Mouse (Mus musculus): ENCODE measurements around the gene Gm11111. TPM values are rescaled to one million over a fixed set of nuclear protein-coding genes. Genes with fewer than 3 reads are reported as not detected.
"Not testable (repeated sequence)": the region's sequence is repeated elsewhere in the genome, so short reads cannot be mapped to it uniquely, and the experiment has no call there.

The Gm11111 gene
- polyA plus RNA-seq, 1 experiment from 2014 or later, result not detected

DNA sequence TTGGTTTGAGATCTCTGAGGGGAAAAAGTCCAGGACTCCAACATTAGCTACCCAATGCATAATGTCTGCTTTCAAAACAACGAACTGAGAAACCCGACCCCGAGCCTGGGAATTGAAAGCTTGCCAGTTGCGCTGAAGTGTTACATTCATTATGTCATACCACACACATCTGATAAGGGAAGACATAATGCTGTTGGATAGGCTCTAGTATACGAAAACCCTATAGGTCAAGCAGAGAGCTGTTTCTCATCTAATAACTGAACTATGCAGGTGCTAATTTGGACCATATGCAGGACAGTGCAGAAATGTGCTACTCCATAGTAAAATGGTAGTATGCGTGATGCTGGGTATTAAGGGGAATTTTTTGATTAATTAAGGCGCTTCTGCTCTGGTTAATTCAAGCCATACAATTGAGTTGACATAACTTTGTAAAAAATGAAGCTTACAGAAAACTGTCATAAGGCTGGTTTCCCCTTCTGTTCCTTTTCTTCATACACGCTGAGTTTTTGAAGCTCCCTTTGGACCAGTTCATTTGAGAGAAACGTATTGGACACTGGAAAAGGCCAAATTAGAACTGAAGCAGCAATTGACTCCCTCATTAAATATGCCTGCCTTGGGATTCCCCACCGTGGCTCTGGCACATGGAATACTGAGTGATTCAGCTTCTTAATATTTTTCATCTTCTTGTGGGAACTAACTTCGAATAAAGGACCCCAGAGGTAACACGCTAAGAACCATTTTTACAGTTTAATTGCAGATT, 22.4 kb downstream of the Gm11111 start:
- Histone ChIP-seq H3K4me2 (ENCODE audit: low read depth, low read length) (no peak overlapping the region), H3K36me3 (ENCODE audit: control insufficient read depth, insufficient read depth, low read length) (no peaks in the 10 kb centered on the region), H3K27me3 (ENCODE audit: control insufficient read depth, insufficient read depth, low read length) (no peaks in the 10 kb centered on the region), H3K27ac (ENCODE audit: low read depth, low read length) (no peak overlapping the region), H3K9ac (replicated peaks; ENCODE audit: low read depth, low read length) (no peak overlapping the region), H3K4me1 (ENCODE audit: control insufficient read depth, insufficient read depth, low read length) (no peaks in the 10 kb centered on the region), H3K9me3 (ENCODE audit: control insufficient read depth, low read length) (no peaks in the 10 kb centered on the region), H3K4me3 (ENCODE audit: low read depth, low read length) (no peak overlapping the region)
- ATAC-seq (ENCODE audit: low read depth), result no peak; the same call in 1 of the 2 replicates
- 58% methylated on average over 12 of the region's 12 CpGs for WGBS

GRCm38 (mm10) chr5:98575471-98575834, 23.0 kb downstream of the Gm11111 start:
- Histone ChIP-seq H3K9me3 (ENCODE audit: control insufficient read depth, low read length) (no peaks in the 10 kb centered on the region), H3K4me1 (ENCODE audit: control insufficient read depth, insufficient read depth, low read length) (no peaks in the 10 kb centered on the region), H3K27ac (ENCODE audit: low read depth, low read length) (no peak overlapping the region), H3K4me3 (ENCODE audit: low read depth, low read length) (no peak overlapping the region), H3K27me3 (ENCODE audit: control insufficient read depth, insufficient read depth, low read length) (no peaks in the 10 kb centered on the region), H3K36me3 (ENCODE audit: control insufficient read depth, insufficient read depth, low read length) (no peaks in the 10 kb centered on the region), H3K4me2 (ENCODE audit: low read depth, low read length) (no peak overlapping the region), H3K9ac (replicated peaks; ENCODE audit: low read depth, low read length) (no peak overlapping the region)
- WGBS, result 68% methylated on average over 4 of the region's 4 CpGs
- no peak for ATAC-seq (ENCODE audit: low read depth)

- H3K9ac ChIP-seq (replicated peaks; ENCODE audit: low read depth, low read length); H3K4me2 ChIP-seq (ENCODE audit: low read depth, low read length); H3K4me1 ChIP-seq (ENCODE audit: control insufficient read depth, insufficient read depth, low read length); H3K9me3 ChIP-seq (ENCODE audit: control insufficient read depth, low read length); ATAC-seq (ENCODE audit: low read depth); H3K27ac ChIP-seq (ENCODE audit: low read depth, low read length); H3K27me3 ChIP-seq (ENCODE audit: control insufficient read depth, insufficient read depth, low read length); H3K4me3 ChIP-seq (ENCODE audit: low read depth, low read length); H3K36me3 ChIP-seq (ENCODE audit: control insufficient read depth, insufficient read depth, low read length): not testable (repeated sequence)
- 88% methylated on average over 6 of the region's 6 CpGs for WGBS
These were observed 24.0 kb downstream of the Gm11111 start for GRCm38 (mm10) chr5:98576538-98576937.

GRCm38 (mm10) chr5:98578398-98578797, 25.9 kb downstream of the Gm11111 start:
- Histone ChIP-seq H3K36me3 (ENCODE audit: control insufficient read depth, insufficient read depth, low read length) (no peaks in the 10 kb centered on the region), H3K4me1 (ENCODE audit: control insufficient read depth, insufficient read depth, low read length) (no peaks in the 10 kb centered on the region), H3K9me3 (ENCODE audit: control insufficient read depth, low read length) (no peaks in the 10 kb centered on the region), H3K27me3 (ENCODE audit: control insufficient read depth, insufficient read depth, low read length) (no peaks in the 10 kb centered on the region), H3K4me2 (ENCODE audit: low read depth, low read length) (no peak overlapping the region), H3K27ac (ENCODE audit: low read depth, low read length) (no peak overlapping the region), H3K9ac (replicated peaks; ENCODE audit: low read depth, low read length) (no peak overlapping the region), H3K4me3 (ENCODE audit: low read depth, low read length) (no peak overlapping the region)
- ATAC-seq (ENCODE audit: low read depth), result no peak
- WGBS, result 74% methylated on average over 2 of the region's 2 CpGs

DNA sequence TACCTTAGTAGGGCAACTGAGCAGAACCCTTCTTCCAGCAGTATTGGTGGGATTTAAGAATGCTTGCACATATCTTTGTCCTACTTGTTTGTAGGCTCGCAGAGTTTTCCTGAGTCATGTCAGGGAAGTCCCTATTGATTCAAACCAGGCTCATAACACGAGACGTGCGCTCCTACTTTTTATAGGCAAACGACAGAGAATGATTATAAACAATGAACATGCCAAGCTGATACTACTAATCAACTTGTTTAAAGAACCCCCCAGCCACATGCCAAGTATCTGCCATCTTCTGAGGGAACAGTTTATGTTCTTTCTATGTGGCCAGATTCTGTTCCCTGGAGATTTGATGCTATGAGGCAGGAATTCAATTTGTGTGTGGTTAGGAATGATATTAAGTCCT, 28.3 kb downstream of the Gm11111 start:
- Histone ChIP-seq H3K27ac (ENCODE audit: low read depth, low read length) (no peak overlapping the region), H3K4me1 (ENCODE audit: control insufficient read depth, insufficient read depth, low read length) (no peaks in the 10 kb centered on the region), H3K36me3 (ENCODE audit: control insufficient read depth, insufficient read depth, low read length) (no peaks in the 10 kb centered on the region), H3K4me3 (ENCODE audit: low read depth, low read length) (no peak overlapping the region), H3K9ac (replicated peaks; ENCODE audit: low read depth, low read length) (no peak overlapping the region), H3K4me2 (ENCODE audit: low read depth, low read length) (no peak overlapping the region), H3K9me3 (ENCODE audit: control insufficient read depth, low read length) (no peaks in the 10 kb centered on the region), H3K27me3 (ENCODE audit: control insufficient read depth, insufficient read depth, low read length) (no peaks in the 10 kb centered on the region)
- ATAC-seq (ENCODE audit: low read depth), result no peak
- WGBS, result 69% methylated on average over 5 of the region's 5 CpGs

DNA sequence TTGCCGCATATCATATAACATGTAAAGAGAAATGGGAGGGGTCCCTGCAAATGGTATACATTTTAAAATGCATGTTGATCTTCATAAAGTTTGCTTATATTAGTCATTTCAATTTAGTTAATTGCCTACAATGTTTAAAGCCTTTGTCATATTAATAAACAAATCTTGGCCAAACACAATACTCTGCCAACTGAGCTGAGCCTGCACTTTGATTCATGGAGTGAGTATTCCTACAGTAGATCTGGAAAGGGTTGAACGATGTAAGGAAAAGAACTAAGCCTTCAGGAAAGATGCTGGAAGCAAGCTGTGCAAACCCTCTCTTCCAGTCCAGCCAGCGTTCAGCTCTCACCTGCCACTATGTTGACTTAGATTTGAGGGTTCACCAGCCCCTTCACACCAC, 29.6 kb downstream of the Gm11111 start:
- no peak for ATAC-seq (ENCODE audit: low read depth)
- Histone ChIP-seq H3K9ac (replicated peaks; ENCODE audit: low read depth, low read length) (no peak overlapping the region), H3K9me3 (ENCODE audit: control insufficient read depth, low read length) (no peaks in the 10 kb centered on the region), H3K36me3 (ENCODE audit: control insufficient read depth, insufficient read depth, low read length) (no peaks in the 10 kb centered on the region), H3K4me2 (ENCODE audit: low read depth, low read length) (no peak overlapping the region), H3K27ac (ENCODE audit: low read depth, low read length) (no peak overlapping the region), H3K4me3 (ENCODE audit: low read depth, low read length) (no peak overlapping the region), H3K4me1 (ENCODE audit: control insufficient read depth, insufficient read depth, low read length) (no peaks in the 10 kb centered on the region), H3K27me3 (ENCODE audit: control insufficient read depth, insufficient read depth, low read length) (no peaks in the 10 kb centered on the region)
- WGBS, result 84% methylated on average over 3 of the region's 3 CpGs

DNA sequence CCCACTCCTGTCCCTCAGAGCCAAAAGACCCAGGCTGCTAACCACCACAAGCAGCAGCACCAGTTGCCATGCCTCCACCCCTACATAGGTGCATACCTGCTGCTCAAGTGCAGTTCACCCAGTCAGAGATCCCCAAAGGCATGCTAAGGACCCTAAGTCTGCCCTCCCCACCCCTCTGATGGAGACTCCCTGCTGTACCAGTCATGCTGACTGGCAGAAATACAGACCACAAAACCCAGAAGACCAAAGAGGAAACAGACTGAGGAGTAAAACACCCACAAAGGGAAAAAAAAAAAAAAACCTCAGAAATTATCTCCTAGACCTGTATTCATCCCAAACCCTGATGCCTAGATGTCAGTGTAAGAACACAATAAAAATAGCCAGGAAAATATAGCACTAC, 33.4 kb downstream of the Gm11111 start:
- H3K27ac ChIP-seq (ENCODE audit: low read depth, low read length), result no peak overlapping the region
- no peaks in the 10 kb centered on the region for H3K27me3 ChIP-seq (ENCODE audit: control insufficient read depth, insufficient read depth, low read length)
- no peak for ATAC-seq (ENCODE audit: low read depth)
- H3K4me3 ChIP-seq (ENCODE audit: low read depth, low read length), result no peak overlapping the region
- no peak overlapping the region for H3K9ac ChIP-seq (replicated peaks; ENCODE audit: low read depth, low read length)
- H3K4me1 ChIP-seq (ENCODE audit: control insufficient read depth, insufficient read depth, low read length), result no peaks in the 10 kb centered on the region
- no peak overlapping the region for H3K4me2 ChIP-seq (ENCODE audit: low read depth, low read length)
- no peaks in the 10 kb centered on the region for H3K36me3 ChIP-seq (ENCODE audit: control insufficient read depth, insufficient read depth, low read length)
- H3K9me3 ChIP-seq (ENCODE audit: control insufficient read depth, low read length), result no peaks in the 10 kb centered on the region

Other genes starting within 250 kb of the Gm11111 start
- gene Cfap299, start 223.4 kb upstream of the Gm11111 start, polyA plus RNA-seq (2014; fragmentation: Nextera tagmentation; extraction: Ambion mirVana), result 0.86 and 1.8 TPM in 2 replicates

Data from neural tube, embryonic 14.5 days (tissue).